ENCODE assay signal across 18 mouse cellular contexts in the genomic region with DNA sequence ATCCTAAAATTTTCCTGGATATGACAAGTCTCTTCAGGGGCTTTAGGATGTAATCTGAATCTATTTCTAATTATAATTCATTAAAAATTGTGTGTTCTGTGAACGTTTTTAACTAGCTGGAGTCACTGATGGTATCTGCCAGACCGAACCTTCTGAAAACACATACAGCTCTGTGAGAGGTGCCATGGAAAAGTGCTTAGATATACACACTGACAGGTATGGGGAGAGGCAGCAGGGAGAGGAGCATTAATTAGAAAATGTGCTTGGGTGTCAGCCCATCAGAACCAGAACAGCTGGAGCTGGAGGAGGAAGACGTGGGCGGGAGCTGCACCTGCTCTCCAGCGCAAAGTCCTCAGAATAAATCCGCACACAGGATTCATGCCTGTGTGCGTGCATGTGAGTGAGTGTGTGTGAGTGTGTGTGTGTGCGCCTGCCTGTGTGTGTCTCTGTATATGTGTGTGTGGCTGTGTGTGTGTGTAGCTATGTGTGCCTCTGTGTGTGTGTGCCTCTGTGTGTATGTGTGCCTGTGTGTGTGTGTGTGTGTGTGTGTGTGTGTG.
DNase-seq lines count a peak whose midpoint lies in the region; ATAC-seq lines count a peak whose summit lies in the region.
"Had no signal": no experiment of that assay in that cellular context is flagged by ENCODE, and none has a peak within 500 bp of the region (broad histone marks: within the 10 kb centered on the region; RNA-seq: fewer than 3 reads in every experiment).

No protein-coding gene starts in this region.

- no peaks in the 10 kb centered on the region for H3K4me1 ChIP-seq in forebrain, embryonic 16.5 days (replicated peaks; ENCODE audit: control insufficient read depth, insufficient read depth, low read length)
- H3K4me1 ChIP-seq in forebrain, embryonic 11.5 days (replicated peaks; ENCODE audit: control insufficient read depth, insufficient read depth, low read length), result no peaks in the 10 kb centered on the region
- H3K4me1 ChIP-seq: forebrain, embryonic 15.5 days had no signal

- DNase-seq in forebrain, embryonic 11.5 days (ENCODE audit: low spot score), result no peak
- peak; percentile 21 to 36 for DNase-seq in layer of hippocampus, adult 8-10 months (ENCODE audit: low spot score in 2 of 2)
- DNase-seq in layer of hippocampus, postnatal 36 days, result no peak
- DNase-seq in right cerebral cortex, adult 18-20 months, result peak; percentile 51
- DNase-seq in right cerebral cortex, postnatal 4 days, result no peak
- DNase-seq in urinary bladder, adult 18-20 months (ENCODE audit: low spot score in 2 of 2), result no peak
- no peak for DNase-seq in gastrocnemius, postnatal 14 days
- DNase-seq: cerebellum, adult 9-10 months; embryo, embryonic 11 days; gastrocnemius, postnatal 10 days; heart, postnatal 4 days; kidney, adult 18-20 months; thymus, adult 2 months had no signal

- no peak overlapping the region for H3K9ac ChIP-seq in forebrain, embryonic 16.5 days (replicated peaks; ENCODE audit: low read depth, low read length)
- no peak overlapping the region for H3K9ac ChIP-seq in forebrain, embryonic 11.5 days (ENCODE audit: low read length)
- H3K9ac ChIP-seq: forebrain, embryonic 15.5 days; neural tube, embryonic 13.5 days had no signal

- peak; percentile 31; the same call in 1 of the 2 replicates for ATAC-seq in forebrain, embryonic 16.5 days
- ATAC-seq in forebrain, embryonic 11.5 days (replicated peaks; ENCODE audit: low FRiP score), result no peak
- ATAC-seq: forebrain, embryonic 15.5 days; Patski had no signal

- H3K27me3 ChIP-seq in forebrain, embryonic 16.5 days (replicated peaks; ENCODE audit: control insufficient read depth, insufficient read depth, low read length), result no peaks in the 10 kb centered on the region
- no peaks in the 10 kb centered on the region for H3K27me3 ChIP-seq in forebrain, embryonic 11.5 days (ENCODE audit: control insufficient read depth, insufficient read depth, low read length)
- H3K27me3 ChIP-seq: forebrain, embryonic 15.5 days; neural tube, embryonic 13.5 days; Patski had no signal

- H3K4me3 ChIP-seq in forebrain, embryonic 16.5 days (replicated peaks; ENCODE audit: low read length), result no peak overlapping the region
- H3K4me3 ChIP-seq in forebrain, embryonic 11.5 days (ENCODE audit: low read depth, low read length), result no peak overlapping the region
- H3K4me3 ChIP-seq: forebrain, embryonic 15.5 days; neural tube, embryonic 13.5 days had no signal

- no peaks in the 10 kb centered on the region for H3K36me3 ChIP-seq in forebrain, embryonic 16.5 days (ENCODE audit: control insufficient read depth, insufficient read depth)
- no peaks in the 10 kb centered on the region for H3K36me3 ChIP-seq in forebrain, embryonic 11.5 days (ENCODE audit: control insufficient read depth, insufficient read depth, low read length)
- H3K36me3 ChIP-seq: forebrain, embryonic 15.5 days; neural tube, embryonic 13.5 days had no signal

- H3K9me3 ChIP-seq in forebrain, embryonic 16.5 days (ENCODE audit: control insufficient read depth, low read length), result no peaks in the 10 kb centered on the region
- no peaks in the 10 kb centered on the region for H3K9me3 ChIP-seq in forebrain, embryonic 11.5 days (ENCODE audit: control insufficient read depth, low read length)
- H3K9me3 ChIP-seq: forebrain, embryonic 15.5 days had no signal

- no peak overlapping the region for H3K27ac ChIP-seq in forebrain, embryonic 16.5 days (ENCODE audit: low read length)
- H3K27ac ChIP-seq in forebrain, embryonic 11.5 days (ENCODE audit: low read depth, low read length), result no peak overlapping the region
- H3K27ac ChIP-seq: forebrain, embryonic 15.5 days; neural tube, embryonic 13.5 days had no signal

- no peak overlapping the region for H3K4me2 ChIP-seq in forebrain, embryonic 16.5 days (ENCODE audit: low read length)
- H3K4me2 ChIP-seq in forebrain, embryonic 11.5 days (ENCODE audit: low read depth, low read length, severe bottlenecking), result no peak overlapping the region
- H3K4me2 ChIP-seq: forebrain, embryonic 15.5 days; heart, embryonic 11.5 days; neural tube, embryonic 13.5 days had no signal

- intact Hi-C loops in gastrocnemius, postnatal 14 days (cut with DNase I; ENCODE audit: low total_unique reads), result no loop called here

- WGBS in forebrain, embryonic 16.5 days, result 79% methylated on average over 8 of the region's 8 CpGs
- WGBS in forebrain, embryonic 11.5 days, result 90% methylated on average over 8 of the region's 8 CpGs

Comparison
In these comparisons a context has a peak if more than half of its experiments do, and no peak if none do; other contexts are left out.
1. DNase-seq: peak in layer of hippocampus, adult 8-10 months (2 of 2) and right cerebral cortex, adult 18-20 months (single experiment); none in forebrain, embryonic 11.5 days (single experiment), layer of hippocampus, postnatal 36 days (0 of 2), right cerebral cortex, postnatal 4 days (single experiment), urinary bladder, adult 18-20 months (0 of 2) and gastrocnemius, postnatal 14 days (single experiment).